Mouse (Mus musculus): ENCODE data around the gene Naa40. TPM values are rescaled to one million over a fixed set of nuclear protein-coding genes. Genes with fewer than 3 reads are reported as not detected.

The Naa40 gene
- polyA plus RNA-seq, 1 experiment from 2014 or later, result 62.1 TPM

DNA sequence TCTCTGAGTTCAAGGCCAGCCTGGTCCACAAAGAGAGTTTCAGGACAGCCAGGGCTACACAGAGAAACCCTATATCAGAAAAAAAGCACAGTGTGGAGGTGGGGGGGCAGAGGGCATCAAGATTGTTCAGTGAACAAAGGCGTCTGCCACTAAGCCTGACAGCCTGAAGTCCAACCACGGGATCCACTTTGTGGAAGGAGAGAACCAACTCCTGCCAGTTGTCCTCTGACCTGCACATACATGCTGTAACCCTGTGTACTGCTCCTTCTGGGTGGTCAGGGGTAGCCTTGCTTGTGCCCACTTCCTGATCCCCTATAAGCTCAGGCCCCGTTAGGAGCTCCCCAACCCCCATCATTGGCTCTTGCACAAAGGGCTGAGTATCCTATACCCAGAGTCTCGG lies 55.9 kb downstream of the Naa40 start:
- Histone ChIP-seq H3K4me1 (ENCODE audit: control insufficient read depth, insufficient read depth, low read length) (peaks cover 14% of the 10 kb centered on the region), H3K4me3 (ENCODE audit: low read depth, low read length) (no peak overlapping the region), H3K9me3 (replicated peaks; ENCODE audit: control insufficient read depth, low read length) (no peaks in the 10 kb centered on the region), H3K27me3 (ENCODE audit: control insufficient read depth, insufficient read depth, low read length) (peaks cover 77% of the 10 kb centered on the region), H3K36me3 (ENCODE audit: control insufficient read depth, insufficient read depth, low read length) (no peaks in the 10 kb centered on the region), H3K9ac (ENCODE audit: low read depth, low read length) (no peak overlapping the region), H3K4me2 (no peak overlapping the region), H3K27ac (ENCODE audit: low read depth, low read length) (no peak overlapping the region)
- ATAC-seq (replicated peaks; ENCODE audit: insufficient number of reproducible peaks, low FRiP score, low TSS enrichment), result no peak
- 53% methylated on average over 4 of the region's 4 CpGs for WGBS (ENCODE audit: insufficient replicate concordance)

DNA sequence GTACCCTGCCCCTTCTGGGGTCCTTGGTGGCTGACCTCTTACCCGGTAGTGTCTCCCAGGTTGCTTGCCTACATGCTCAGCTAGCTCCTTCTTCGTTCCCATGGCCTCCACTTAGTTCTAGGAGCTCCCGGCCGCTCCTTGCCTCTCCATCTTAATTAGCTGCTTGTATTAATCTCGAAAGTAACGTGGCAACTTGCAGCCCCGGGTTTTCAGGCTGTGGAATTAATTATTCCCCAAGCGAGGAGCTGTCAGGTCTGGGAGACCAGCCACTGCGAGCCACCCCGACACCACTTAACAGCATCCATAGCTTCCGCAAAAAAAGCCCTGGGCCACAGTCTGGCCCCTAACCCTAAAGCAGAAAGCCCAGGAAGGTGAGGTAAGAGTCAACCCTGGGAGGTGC lies 57.6 kb downstream of the Naa40 start:
- ATAC-seq (replicated peaks; ENCODE audit: insufficient number of reproducible peaks, low FRiP score, low TSS enrichment), result no peak
- WGBS (ENCODE audit: insufficient replicate concordance), result 51% methylated on average over 11 of the region's 11 CpGs
- H3K4me1 ChIP-seq (ENCODE audit: control insufficient read depth, insufficient read depth, low read length), result peaks cover 14% of the 10 kb centered on the region
- no peaks in the 10 kb centered on the region for H3K36me3 ChIP-seq (ENCODE audit: control insufficient read depth, insufficient read depth, low read length)
- H3K9me3 ChIP-seq (replicated peaks; ENCODE audit: control insufficient read depth, low read length), result no peaks in the 10 kb centered on the region
- H3K4me3 ChIP-seq (ENCODE audit: low read depth, low read length), result no peak overlapping the region
- no peak overlapping the region for H3K4me2 ChIP-seq
- H3K27ac ChIP-seq (ENCODE audit: low read depth, low read length), result no peak overlapping the region
- H3K9ac ChIP-seq (ENCODE audit: low read depth, low read length), result no peak overlapping the region
- H3K27me3 ChIP-seq (ENCODE audit: control insufficient read depth, insufficient read depth, low read length), result peaks cover 72% of the 10 kb centered on the region

DNA sequence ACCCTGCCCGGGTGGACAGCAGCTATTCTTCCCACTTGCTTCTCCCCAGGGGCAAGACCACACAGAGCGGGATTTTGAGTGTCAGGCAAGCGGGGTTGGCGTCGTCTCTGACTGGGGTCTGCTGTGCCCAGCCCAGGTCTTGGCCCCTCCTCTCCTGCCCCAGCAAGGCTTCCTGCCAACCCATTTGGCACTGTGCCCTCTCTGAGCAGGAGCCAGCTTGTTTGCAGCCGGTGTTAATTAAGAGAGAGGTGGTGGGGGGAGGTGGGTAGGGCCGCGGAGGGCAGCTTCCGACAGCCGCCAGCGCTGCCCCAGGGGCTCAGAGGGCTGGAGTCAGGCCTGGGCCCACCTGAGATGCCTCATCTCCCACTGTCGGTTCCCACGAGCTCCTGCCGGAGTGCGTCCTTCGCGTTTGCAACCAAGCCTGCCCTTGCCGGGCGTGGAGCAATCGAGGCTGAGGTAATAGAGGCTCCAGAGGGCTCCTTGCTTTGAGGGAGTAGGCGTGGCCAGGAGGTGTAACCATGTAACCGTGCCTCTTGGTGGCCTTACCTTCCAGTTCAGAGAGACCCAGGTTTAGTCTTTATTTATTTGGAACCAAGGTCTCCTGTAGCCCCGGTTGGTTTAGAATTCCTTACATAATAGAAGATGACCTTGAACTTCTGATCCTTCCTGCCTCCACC lies 58.6 kb downstream of the Naa40 start:
- H3K4me1 ChIP-seq (ENCODE audit: control insufficient read depth, insufficient read depth, low read length), result peaks cover 14% of the 10 kb centered on the region
- WGBS (ENCODE audit: insufficient replicate concordance), result 4% methylated on average over 23 of the region's 23 CpGs
- H3K27ac ChIP-seq (ENCODE audit: low read depth, low read length), result no peak overlapping the region

DNA sequence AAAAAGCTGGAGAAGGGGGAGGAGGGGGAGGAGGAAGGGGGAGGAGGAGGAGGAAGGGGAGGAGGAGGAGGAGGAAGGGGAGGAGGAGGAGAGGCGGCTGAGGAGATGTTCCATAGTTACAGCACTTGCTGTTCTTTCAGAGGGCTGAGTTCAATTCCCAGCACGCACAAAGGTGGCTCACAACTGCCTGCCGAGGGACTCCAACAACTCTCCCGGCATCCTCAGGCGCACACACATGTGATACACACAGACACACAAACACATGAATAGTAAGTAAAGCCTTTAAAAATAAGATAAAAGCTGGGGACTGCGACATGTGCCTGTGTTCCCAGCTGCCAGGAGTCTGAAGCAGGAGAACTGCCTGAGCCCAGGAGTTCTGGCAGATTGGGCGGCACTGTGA lies 59.5 kb downstream of the Naa40 start:
- Histone ChIP-seq H3K27me3 (ENCODE audit: control insufficient read depth, insufficient read depth, low read length) (peaks cover 65% of the 10 kb centered on the region), H3K4me2 (no peak overlapping the region), H3K4me1 (ENCODE audit: control insufficient read depth, insufficient read depth, low read length) (peaks cover 14% of the 10 kb centered on the region), H3K36me3 (ENCODE audit: control insufficient read depth, insufficient read depth, low read length) (no peaks in the 10 kb centered on the region), H3K4me3 (ENCODE audit: low read depth, low read length) (no peak overlapping the region), H3K9ac (ENCODE audit: low read depth, low read length) (no peak overlapping the region), H3K27ac (ENCODE audit: low read depth, low read length) (no peak overlapping the region), H3K9me3 (replicated peaks; ENCODE audit: control insufficient read depth, low read length) (no peaks in the 10 kb centered on the region)
- no peak for ATAC-seq (replicated peaks; ENCODE audit: insufficient number of reproducible peaks, low FRiP score, low TSS enrichment)
- 59% methylated on average over 7 of the region's 7 CpGs for WGBS (ENCODE audit: insufficient replicate concordance)

More for the DNA sequence above, 58.6 kb downstream of the Naa40 start:
- Histone ChIP-seq H3K4me2 (peak overlapping the region; percentile 51), H3K9me3 (replicated peaks; ENCODE audit: control insufficient read depth, low read length) (no peaks in the 10 kb centered on the region), H3K27me3 (ENCODE audit: control insufficient read depth, insufficient read depth, low read length) (peaks cover 71% of the 10 kb centered on the region), H3K4me3 (ENCODE audit: low read depth, low read length) (0 out of 2 replicates have a peak overlapping the region, but pooled peaks have one; percentile 5), H3K36me3 (ENCODE audit: control insufficient read depth, insufficient read depth, low read length) (no peaks in the 10 kb centered on the region), H3K9ac (ENCODE audit: low read depth, low read length) (no peak overlapping the region)
- ATAC-seq (replicated peaks; ENCODE audit: insufficient number of reproducible peaks, low FRiP score, low TSS enrichment), result peak; percentile 39; the same call in 1 of the 2 replicates

DNA sequence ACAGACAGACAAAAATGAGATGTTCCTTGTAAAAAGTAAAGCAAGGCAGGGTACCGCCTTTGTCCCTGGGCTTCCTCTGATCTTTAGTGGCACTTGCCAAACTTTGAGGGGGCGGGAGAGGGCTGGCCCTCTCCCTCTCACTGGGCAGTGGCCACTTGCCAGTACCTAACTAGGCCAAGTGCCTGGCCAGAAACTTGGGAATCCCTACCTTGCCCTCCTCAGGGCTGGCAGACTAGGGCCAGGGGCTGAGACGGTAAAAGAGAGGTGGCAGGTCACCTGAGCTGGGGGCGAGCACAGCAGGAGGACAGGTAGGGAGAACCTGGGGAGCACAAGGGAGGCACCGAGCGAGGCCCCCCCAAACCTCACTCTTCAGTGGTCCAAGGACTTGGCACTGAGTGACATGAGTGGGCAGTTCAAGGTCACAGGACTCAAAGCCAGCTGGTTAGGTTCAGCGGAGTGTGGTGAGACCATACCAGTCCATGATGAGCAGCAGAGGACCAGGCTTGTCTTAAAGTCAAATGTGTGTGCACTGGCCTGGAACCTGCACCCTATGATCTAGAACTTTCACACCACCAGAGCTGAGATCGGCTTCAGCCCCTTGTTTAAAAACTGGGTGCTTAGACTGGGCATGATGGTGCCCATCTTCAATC lies 60.1 kb downstream of the Naa40 start:
- Histone ChIP-seq H3K4me2 (no peak overlapping the region), H3K4me1 (ENCODE audit: control insufficient read depth, insufficient read depth, low read length) (peaks cover 14% of the 10 kb centered on the region), H3K27me3 (ENCODE audit: control insufficient read depth, insufficient read depth, low read length) (peaks cover 61% of the 10 kb centered on the region), H3K27ac (ENCODE audit: low read depth, low read length) (no peak overlapping the region), H3K4me3 (ENCODE audit: low read depth, low read length) (no peak overlapping the region), H3K9ac (ENCODE audit: low read depth, low read length) (no peak overlapping the region), H3K36me3 (ENCODE audit: control insufficient read depth, insufficient read depth, low read length) (no peaks in the 10 kb centered on the region), H3K9me3 (replicated peaks; ENCODE audit: control insufficient read depth, low read length) (no peaks in the 10 kb centered on the region)
- ATAC-seq (replicated peaks; ENCODE audit: insufficient number of reproducible peaks, low FRiP score, low TSS enrichment), result no peak
- WGBS (ENCODE audit: insufficient replicate concordance), result 71% methylated on average over 8 of the region's 8 CpGs

DNA sequence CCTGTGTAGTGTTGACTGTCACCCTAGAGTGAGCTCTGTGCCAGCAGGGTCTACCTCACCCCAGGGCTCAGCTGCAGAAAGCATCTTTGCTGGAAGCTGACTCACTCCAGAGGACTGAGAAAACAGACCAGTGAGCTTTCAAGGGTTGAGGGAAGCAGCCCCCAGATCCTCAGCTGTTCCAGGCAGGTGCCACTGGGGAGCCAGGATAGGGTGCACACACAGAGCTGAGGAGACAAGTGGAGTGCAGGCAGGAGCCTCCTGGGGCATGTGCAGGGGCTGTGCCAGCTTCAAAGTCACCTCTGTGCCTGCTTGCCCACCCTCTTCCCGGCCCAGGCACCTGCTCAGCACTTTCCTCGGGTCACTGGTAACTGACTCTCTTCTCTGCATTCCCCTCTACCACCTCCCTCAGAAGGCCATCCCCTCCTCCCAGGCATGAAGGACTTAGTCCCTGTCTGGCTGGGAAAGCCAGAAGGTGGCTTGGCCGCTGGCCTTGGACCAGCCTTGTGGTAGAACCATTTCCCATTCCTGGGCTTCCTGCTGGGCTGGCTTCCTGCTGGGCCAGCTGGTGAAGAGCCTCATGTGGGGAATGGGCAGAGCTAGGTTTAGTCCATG lies 62.0 kb downstream of the Naa40 start:
- Histone ChIP-seq H3K27ac (ENCODE audit: low read depth, low read length) (no peak overlapping the region), H3K4me3 (ENCODE audit: low read depth, low read length) (no peak overlapping the region), H3K4me2 (no peak overlapping the region), H3K9me3 (replicated peaks; ENCODE audit: control insufficient read depth, low read length) (no peaks in the 10 kb centered on the region), H3K36me3 (ENCODE audit: control insufficient read depth, insufficient read depth, low read length) (no peaks in the 10 kb centered on the region), H3K4me1 (ENCODE audit: control insufficient read depth, insufficient read depth, low read length) (peaks cover 14% of the 10 kb centered on the region), H3K27me3 (ENCODE audit: control insufficient read depth, insufficient read depth, low read length) (peaks cover 47% of the 10 kb centered on the region), H3K9ac (ENCODE audit: low read depth, low read length) (no peak overlapping the region)
- WGBS (ENCODE audit: insufficient replicate concordance), result 38% methylated on average over 3 of the region's 3 CpGs
- ATAC-seq (replicated peaks; ENCODE audit: insufficient number of reproducible peaks, low FRiP score, low TSS enrichment), result no peak

DNA sequence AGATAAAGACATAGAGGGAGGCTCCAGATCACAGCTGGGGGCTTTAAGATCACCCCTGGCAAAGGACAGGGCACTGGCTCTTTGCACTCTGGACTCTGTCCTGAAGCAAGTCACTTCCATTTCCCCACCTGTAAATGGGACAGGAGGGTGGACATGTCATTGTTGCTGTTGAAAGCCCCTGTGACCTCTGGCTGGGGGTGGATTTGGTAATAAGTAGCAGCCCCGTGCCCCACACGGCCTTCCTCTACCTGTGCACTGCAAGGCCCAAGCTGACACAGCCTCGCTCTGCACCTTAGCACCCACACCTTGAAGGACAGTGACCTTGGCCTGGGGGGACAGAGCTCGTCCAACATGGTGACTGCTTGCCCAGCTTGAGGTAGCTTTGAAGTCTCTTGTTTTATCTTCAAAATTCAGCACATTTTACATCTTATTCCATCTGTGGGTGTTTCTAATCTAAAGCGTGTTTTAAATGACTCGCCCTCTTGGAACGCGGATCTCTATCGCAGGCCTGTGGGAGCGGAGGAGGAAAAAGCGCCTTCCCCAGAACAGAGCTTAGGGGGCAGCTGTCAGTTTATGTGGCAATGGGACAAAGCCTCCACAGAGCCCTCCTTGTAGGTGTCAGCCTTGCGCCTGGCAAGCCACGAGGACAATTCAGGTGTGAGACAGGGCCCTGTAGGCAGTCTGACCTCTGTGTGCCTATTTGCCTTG lies 63.0 kb downstream of the Naa40 start:
- no peak for ATAC-seq (replicated peaks; ENCODE audit: insufficient number of reproducible peaks, low FRiP score, low TSS enrichment)
- H3K9me3 ChIP-seq (replicated peaks; ENCODE audit: control insufficient read depth, low read length), result no peaks in the 10 kb centered on the region
- WGBS (ENCODE audit: insufficient replicate concordance), result 48% methylated on average over 13 of the region's 13 CpGs
- peaks cover 14% of the 10 kb centered on the region for H3K4me1 ChIP-seq (ENCODE audit: control insufficient read depth, insufficient read depth, low read length)
- no peaks in the 10 kb centered on the region for H3K36me3 ChIP-seq (ENCODE audit: control insufficient read depth, insufficient read depth, low read length)
- H3K27ac ChIP-seq (ENCODE audit: low read depth, low read length), result no peak overlapping the region
- no peak overlapping the region for H3K4me3 ChIP-seq (ENCODE audit: low read depth, low read length)
- no peak overlapping the region for H3K9ac ChIP-seq (ENCODE audit: low read depth, low read length)
- no peak overlapping the region for H3K4me2 ChIP-seq
- H3K27me3 ChIP-seq (ENCODE audit: control insufficient read depth, insufficient read depth, low read length), result peaks cover 37% of the 10 kb centered on the region

DNA sequence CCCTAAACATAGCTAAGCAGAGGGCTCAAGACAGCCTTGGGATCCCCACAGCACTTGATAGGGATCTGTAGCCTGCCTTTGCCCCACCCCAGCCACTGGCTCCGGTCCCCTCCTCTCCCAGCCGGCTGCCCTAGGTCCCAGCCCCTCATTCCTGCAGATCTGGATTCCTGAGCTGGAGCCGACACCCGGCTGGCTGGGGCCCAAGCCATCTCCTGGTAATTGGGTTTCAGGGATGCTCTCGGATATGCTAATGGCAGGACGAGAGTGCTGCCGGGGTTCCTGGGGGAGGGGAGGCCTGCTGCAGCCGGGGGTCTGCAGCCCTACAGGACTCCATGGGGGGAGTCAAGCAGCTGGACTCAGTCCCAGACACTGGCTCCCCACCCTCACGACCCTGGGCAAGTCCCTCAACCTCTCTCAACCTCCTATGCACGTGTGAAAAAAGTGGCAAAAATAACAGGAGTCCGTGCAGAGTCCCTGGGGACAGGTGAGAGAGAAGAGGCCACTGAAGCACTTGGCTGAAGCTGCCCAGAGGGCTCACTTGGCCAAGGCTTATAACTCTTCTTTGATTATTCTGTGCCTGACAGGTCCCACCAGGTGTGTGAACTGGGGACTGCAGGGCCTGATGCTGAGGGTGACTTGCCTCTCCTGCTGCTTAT lies 64.8 kb downstream of the Naa40 start:
- Histone ChIP-seq H3K27ac (ENCODE audit: low read depth, low read length) (no peak overlapping the region), H3K4me1 (ENCODE audit: control insufficient read depth, insufficient read depth, low read length) (peaks cover 21% of the 10 kb centered on the region), H3K36me3 (ENCODE audit: control insufficient read depth, insufficient read depth, low read length) (no peaks in the 10 kb centered on the region), H3K4me2 (no peak overlapping the region), H3K4me3 (ENCODE audit: low read depth, low read length) (no peak overlapping the region), H3K27me3 (ENCODE audit: control insufficient read depth, insufficient read depth, low read length) (peaks cover 21% of the 10 kb centered on the region), H3K9me3 (replicated peaks; ENCODE audit: control insufficient read depth, low read length) (no peaks in the 10 kb centered on the region), H3K9ac (ENCODE audit: low read depth, low read length) (no peak overlapping the region)
- ATAC-seq (replicated peaks; ENCODE audit: insufficient number of reproducible peaks, low FRiP score, low TSS enrichment), result no peak
- 11% methylated on average over 11 of the region's 11 CpGs for WGBS (ENCODE audit: insufficient replicate concordance)

Measured in heart, embryonic 11.5 days (tissue).